In genomic region chr17:86964041-86964440, GRCm38 (mm10) we compare ENCODE assay signal across 7 mouse cellular contexts. TPM values are rescaled to one million over a fixed set of nuclear protein-coding genes. Genes with fewer than 3 reads are reported as not detected.
DNase-seq lines count a peak whose midpoint lies in the region; ATAC-seq and TF ChIP-seq lines count a peak whose summit lies in the region.

No protein-coding gene starts in this region.

- peak overlapping the region; percentile 87 for H3K4me2 ChIP-seq in lung, embryonic 14.5 days
- peak overlapping the region; percentile 88 for H3K4me2 ChIP-seq in embryonic facial prominence, embryonic 12.5 days (replicated peaks)
- H3K4me2 ChIP-seq in hindbrain, embryonic 16.5 days (ENCODE audit: low read length), result peak overlapping the region; percentile 87

- H3K4me3 ChIP-seq in lung, embryonic 14.5 days (ENCODE audit: low read depth, low read length), result peak overlapping the region; percentile 76
- peak overlapping the region; percentile 84 for H3K4me3 ChIP-seq in embryonic facial prominence, embryonic 12.5 days
- peak overlapping the region; percentile 85 for H3K4me3 ChIP-seq in hindbrain, embryonic 16.5 days (ENCODE audit: low read length)

- no peaks in the 10 kb centered on the region for H3K27me3 ChIP-seq in lung, embryonic 14.5 days (ENCODE audit: insufficient read depth, low read length)
- H3K27me3 ChIP-seq in embryonic facial prominence, embryonic 12.5 days, result no peaks in the 10 kb centered on the region
- no peaks in the 10 kb centered on the region for H3K27me3 ChIP-seq in hindbrain, embryonic 16.5 days (replicated peaks; ENCODE audit: control insufficient read depth, insufficient read depth, low read length)

- DNase-seq in lung, embryonic 14.5 days, result peak; percentile 49
- DNase-seq in lung, postnatal 25 days (ENCODE audit: low spot score), result no peak
- DNase-seq in lung, postnatal 36 days, result peak; percentile 42
- DNase-seq in Muller cell, postnatal 12 days (ENCODE audit: inconsistent ontology term), result no peak

- peaks cover 25% of the 10 kb centered on the region for H3K4me1 ChIP-seq in lung, embryonic 14.5 days (ENCODE audit: insufficient read depth)
- H3K4me1 ChIP-seq in embryonic facial prominence, embryonic 12.5 days, result peaks cover 44% of the 10 kb centered on the region
- H3K4me1 ChIP-seq in hindbrain, embryonic 16.5 days (ENCODE audit: control insufficient read depth, insufficient read depth, low read depth, low read length), result peaks cover 31% of the 10 kb centered on the region

- H3K9me3 ChIP-seq in lung, embryonic 14.5 days (ENCODE audit: low read depth, low read length), result no peaks in the 10 kb centered on the region
- H3K9me3 ChIP-seq in embryonic facial prominence, embryonic 12.5 days, result no peaks in the 10 kb centered on the region
- no peaks in the 10 kb centered on the region for H3K9me3 ChIP-seq in hindbrain, embryonic 16.5 days (ENCODE audit: control insufficient read depth, low read length)

- H3K36me3 ChIP-seq in lung, embryonic 14.5 days (ENCODE audit: insufficient read depth), result peaks cover 17% of the 10 kb centered on the region; the same call in 1 of the 2 replicates
- H3K36me3 ChIP-seq in embryonic facial prominence, embryonic 12.5 days, result no peaks in the 10 kb centered on the region
- H3K36me3 ChIP-seq in hindbrain, embryonic 16.5 days (ENCODE audit: control insufficient read depth, insufficient read depth, low read length), result no peaks in the 10 kb centered on the region

- H3K9ac ChIP-seq in lung, embryonic 14.5 days, result peak overlapping the region; percentile 88
- H3K9ac ChIP-seq in embryonic facial prominence, embryonic 12.5 days, result peak overlapping the region; percentile 90
- peak overlapping the region; percentile 94 for H3K9ac ChIP-seq in hindbrain, embryonic 16.5 days (ENCODE audit: low read depth, low read length)

- peak overlapping the region; percentile 94 for H3K27ac ChIP-seq in lung, embryonic 14.5 days (ENCODE audit: low read depth)
- peak overlapping the region; percentile 95 for H3K27ac ChIP-seq in embryonic facial prominence, embryonic 12.5 days
- H3K27ac ChIP-seq in hindbrain, embryonic 16.5 days (ENCODE audit: low read depth, low read length), result peak overlapping the region; percentile 91

- no peak for TF ChIP-seq CTCF in lung, embryonic 14.5 days (IDR thresholded peaks at IDR 0.05; ENCODE audit: low read depth)

- ATAC-seq in lung, embryonic 14.5 days (ENCODE audit: insufficient read depth), result no peak
- no peak for ATAC-seq in embryonic facial prominence, embryonic 12.5 days (ENCODE audit: insufficient number of reproducible peaks, insufficient read depth, low FRiP score, low TSS enrichment)
- ATAC-seq in hindbrain, embryonic 16.5 days, result no peak
- ATAC-seq in megakaryocyte progenitor cell, adult 5-6 weeks (replicated peaks; ENCODE audit: poor library complexity), result no peak

- WGBS in lung, embryonic 14.5 days, result 2% methylated on average over 6 of the region's 6 CpGs
- 0% methylated on average over 6 of the region's 6 CpGs for WGBS in embryonic facial prominence, embryonic 12.5 days
- under 1% methylated on average over 6 of the region's 6 CpGs for WGBS in hindbrain, embryonic 16.5 days

RNA-seq across cellular contexts. Expression of gene Rhoq, which starts 1.2 kb away (rescaled TPM):
- 17.6 and 19.4 TPM in 2 replicates for polyA plus RNA-seq in lung, embryonic 14.5 days (2014; fragmentation: Nextera tagmentation; extraction: Ambion mirVana)
- polyA plus RNA-seq in embryonic facial prominence, embryonic 12.5 days (2016; fragmentation: Nextera tagmentation; extraction: Ambion mirVana), result 26.6 and 30.0 TPM in 2 replicates
- 7.4 and 7.8 TPM in 2 replicates for polyA plus RNA-seq in hindbrain, embryonic 16.5 days (2015; fragmentation: Nextera tagmentation; extraction: Ambion mirVana)
- total RNA-seq in megakaryocyte progenitor cell, adult 5-6 weeks (2015), result 2.4 and 4.5 TPM in 2 replicates
- 1.9 and 3.8 TPM in 2 replicates for total RNA-seq in megakaryocyte progenitor cell, adult 5-6 weeks (2017)

RNA-seq across cellular contexts. Expression of gene Atp6v1e2, which starts 16.3 kb away (rescaled TPM):
- polyA plus RNA-seq in lung, embryonic 14.5 days (2014; fragmentation: Nextera tagmentation; extraction: Ambion mirVana), result not detected in 2 replicates
- not detected in 2 replicates for polyA plus RNA-seq in embryonic facial prominence, embryonic 12.5 days (2016; fragmentation: Nextera tagmentation; extraction: Ambion mirVana)
- 0.11 and 0.24 TPM in 2 replicates for polyA plus RNA-seq in hindbrain, embryonic 16.5 days (2015; fragmentation: Nextera tagmentation; extraction: Ambion mirVana)
- total RNA-seq in megakaryocyte progenitor cell, adult 5-6 weeks (2015), result not detected in 2 replicates
- total RNA-seq in megakaryocyte progenitor cell, adult 5-6 weeks (2017), result not detected in 2 replicates

RNA-seq across cellular contexts. Expression of gene Tmem247, which starts 46.9 kb away (rescaled TPM):
- polyA plus RNA-seq in lung, embryonic 14.5 days (2014; fragmentation: Nextera tagmentation; extraction: Ambion mirVana), result not detected in 2 replicates
- polyA plus RNA-seq in embryonic facial prominence, embryonic 12.5 days (2016; fragmentation: Nextera tagmentation; extraction: Ambion mirVana), result not detected in 2 replicates
- polyA plus RNA-seq in hindbrain, embryonic 16.5 days (2015; fragmentation: Nextera tagmentation; extraction: Ambion mirVana), result not detected in 2 replicates
- total RNA-seq in megakaryocyte progenitor cell, adult 5-6 weeks (2015), result not detected in 2 replicates
- total RNA-seq in megakaryocyte progenitor cell, adult 5-6 weeks (2017), result not detected in 2 replicates

Comparison
In these comparisons a context has a peak if more than half of its experiments do, and no peak if none do; other contexts are left out.
1. DNase-seq: peak in lung, embryonic 14.5 days (single experiment) and lung, postnatal 36 days (single experiment); none in lung, postnatal 25 days (single experiment) and Muller cell, postnatal 12 days (single experiment).
2. Peak in every context shown above with its lines, with median percentiles within 50 percentile points of each other: H3K27ac ChIP-seq, H3K4me2 ChIP-seq, H3K4me3 ChIP-seq and H3K9ac ChIP-seq.